8 mouse cellular contexts compared by ENCODE assay signal in the genomic region with DNA sequence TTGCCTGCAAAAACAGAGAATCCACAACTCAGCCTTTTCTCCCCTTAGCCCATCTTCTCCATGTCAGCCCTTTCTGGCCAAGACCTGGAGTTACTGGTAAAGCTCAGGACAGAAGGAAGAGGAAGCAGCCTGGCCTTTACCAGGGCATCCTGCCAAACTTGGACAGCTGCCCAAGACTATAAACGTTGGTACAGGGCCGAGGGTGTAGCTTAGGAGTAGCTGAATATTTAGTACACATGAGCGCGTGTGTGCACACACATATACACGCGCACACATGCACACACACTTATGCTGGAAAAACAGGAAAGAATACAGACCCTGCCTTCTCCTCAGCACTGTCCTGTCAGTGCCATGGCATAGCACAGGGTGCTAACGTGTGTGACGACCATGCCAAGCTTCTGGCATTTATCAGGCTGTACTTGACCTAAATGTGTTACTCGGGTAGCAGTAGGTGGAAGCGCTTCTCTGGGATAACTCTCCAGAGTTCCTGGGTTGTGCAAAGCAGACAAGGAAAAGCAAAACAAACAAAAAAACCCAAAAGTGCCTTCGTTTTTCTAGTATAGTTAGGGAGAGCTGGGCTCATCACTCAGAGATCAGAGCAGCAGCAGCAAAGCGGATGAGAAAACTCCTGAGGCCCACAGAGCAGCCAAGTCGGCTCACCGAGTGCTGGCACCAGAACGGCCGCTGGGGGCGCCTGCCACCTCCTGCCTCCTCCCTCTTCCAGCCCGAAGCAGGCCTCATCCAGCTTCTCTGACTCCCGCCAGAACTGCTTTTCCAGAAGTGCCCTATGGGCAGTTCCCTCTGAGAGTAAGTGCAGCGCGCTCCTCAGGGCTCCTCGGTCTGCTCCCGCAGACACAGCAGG. TPM values are rescaled to one million over a fixed set of nuclear protein-coding genes. Genes with fewer than 3 reads are reported as not detected.
DNase-seq lines count a peak whose midpoint lies in the region; ATAC-seq and TF ChIP-seq lines count a peak whose summit lies in the region.

No protein-coding gene starts in this region.

- intact Hi-C loops in heart, postnatal 36 days (cut with DNase I) = loop anchor here (2.0 to 5.0 kb wide), 4 partner anchors 35 to 202 kb away; partner anchors contain the start of genes Bub1b and Inafm2

- no peak overlapping the region for H3K4me2 ChIP-seq in forebrain, postnatal 0 days (ENCODE audit: low read depth)
- H3K4me2 ChIP-seq in lung, embryonic 14.5 days = peak overlapping the region; percentile 94

- H3K27me3 ChIP-seq in cerebellum, adult 2 months (ENCODE audit: control insufficient read depth, insufficient read depth, low read length) = no peaks in the 10 kb centered on the region
- H3K27me3 ChIP-seq in forebrain, postnatal 0 days (ENCODE audit: insufficient read depth, low read length) = peaks cover 12% of the 10 kb centered on the region; the same call in 1 of the 2 replicates
- no peaks in the 10 kb centered on the region for H3K27me3 ChIP-seq in lung, embryonic 14.5 days (ENCODE audit: insufficient read depth, low read length)

- H3K9ac ChIP-seq in forebrain, postnatal 0 days = no peak overlapping the region
- H3K9ac ChIP-seq in lung, embryonic 14.5 days = peak overlapping the region; percentile 49

- TF ChIP-seq POLR2A in cerebellum, adult 2 months (IDR thresholded peaks at IDR 0.05; ENCODE audit: borderline replicate concordance, insufficient read depth, low read length) = no peak

- peak; percentile 77 for TF ChIP-seq CTCF in cerebellum, adult 2 months (IDR thresholded peaks at IDR 0.05; ENCODE audit: borderline replicate concordance, insufficient read depth, low read depth, low read length)
- peak; percentile 83 for TF ChIP-seq CTCF in forebrain, postnatal 0 days (IDR thresholded peaks at IDR 0.05; ENCODE audit: low read depth)
- TF ChIP-seq CTCF in layer of hippocampus, adult 2 months (conservative IDR thresholded peaks at IDR 0.05) = peak; percentile 99
- TF ChIP-seq CTCF in lung, embryonic 14.5 days (IDR thresholded peaks at IDR 0.05; ENCODE audit: low read depth) = peak; percentile 88

- H3K9me3 ChIP-seq in forebrain, postnatal 0 days (ENCODE audit: low read length) = no peaks in the 10 kb centered on the region
- no peaks in the 10 kb centered on the region for H3K9me3 ChIP-seq in lung, embryonic 14.5 days (ENCODE audit: low read depth, low read length)

- DNase-seq in ES-CJ7 (ENCODE audit: low read depth, low spot score) = peak; percentile 82
- peak; percentile 93 to 96 for DNase-seq in cerebellum, adult 2 months
- peak; percentile 86 for DNase-seq in forebrain, postnatal 0 days
- DNase-seq in heart, postnatal 36 days = peak; percentile 92 to 94
- DNase-seq in layer of hippocampus, adult 2 months (ENCODE audit: low spot score in 2 of 2) = peak; percentile 83 to 88
- peak; percentile 94 for DNase-seq in lung, embryonic 14.5 days
- peak; percentile 81 for DNase-seq in ovary, adult 18-20 months (ENCODE audit: low spot score)
- DNase-seq in thymus, postnatal 0 days (ENCODE audit: low spot score) = peak; percentile 86

- H3K4me1 ChIP-seq in cerebellum, adult 2 months (ENCODE audit: control insufficient read depth, insufficient read depth, low read length) = peaks cover 68% of the 10 kb centered on the region
- H3K4me1 ChIP-seq in forebrain, postnatal 0 days (ENCODE audit: insufficient read depth) = no peaks in the 10 kb centered on the region
- H3K4me1 ChIP-seq in lung, embryonic 14.5 days (ENCODE audit: insufficient read depth) = peaks cover 69% of the 10 kb centered on the region

- WGBS in cerebellum, adult 2 months = 6% methylated on average over 23 of the region's 23 CpGs
- 19% methylated on average over 23 of the region's 23 CpGs for WGBS in forebrain, postnatal 0 days
- 18% methylated on average over 23 of the region's 23 CpGs for WGBS in lung, embryonic 14.5 days

- peak overlapping the region; percentile 80 for H3K27ac ChIP-seq in cerebellum, adult 2 months (ENCODE audit: insufficient read depth, low read length)
- no peak overlapping the region for H3K27ac ChIP-seq in forebrain, postnatal 0 days (ENCODE audit: low read depth, low read length)
- peak overlapping the region; percentile 74 for H3K27ac ChIP-seq in layer of hippocampus, adult 2 months
- H3K27ac ChIP-seq in lung, embryonic 14.5 days (ENCODE audit: low read depth) = peak overlapping the region; percentile 97

- peak overlapping the region; percentile 7 for H3K4me3 ChIP-seq in cerebellum, adult 2 months (replicated peaks; ENCODE audit: insufficient read depth, low read depth, low read length)
- no peak overlapping the region for H3K4me3 ChIP-seq in forebrain, postnatal 0 days (ENCODE audit: low read depth, low read length)
- no peak overlapping the region for H3K4me3 ChIP-seq in layer of hippocampus, adult 2 months
- peak overlapping the region; percentile 10; the same call in 1 of the 2 replicates for H3K4me3 ChIP-seq in lung, embryonic 14.5 days (ENCODE audit: low read depth, low read length)

- ATAC-seq in forebrain, postnatal 0 days = peak; percentile 65
- peak; percentile 15 for ATAC-seq in lung, embryonic 14.5 days (ENCODE audit: insufficient read depth)

- H3K36me3 ChIP-seq in forebrain, postnatal 0 days (ENCODE audit: insufficient read depth) = no peaks in the 10 kb centered on the region
- no peaks in the 10 kb centered on the region for H3K36me3 ChIP-seq in lung, embryonic 14.5 days (ENCODE audit: insufficient read depth)

RNA-seq across cellular contexts. Expression of gene Bmf, which starts 4.0 kb away (rescaled TPM):
- 8.6 and 9.2 TPM in 2 replicates for polyA plus RNA-seq in cerebellum, adult 2 months (2012; rRNA removed)
- total RNA-seq in forebrain, postnatal 0 days (2014; rRNA removed) = 5.3 and 6.6 TPM in 2 replicates
- polyA plus RNA-seq in forebrain, postnatal 0 days (2015; fragmentation: Nextera tagmentation; extraction: Ambion mirVana) = 1.2 and 1.3 TPM in 2 replicates
- total RNA-seq in heart, postnatal 36 days (2021) = 1 to 10 TPM; 6.7 to 8.2 TPM
- 1 to 10 TPM; 1.9 to 2.8 TPM for total RNA-seq in layer of hippocampus, adult 2 months (2021)
- 5.0 and 7.1 TPM in 2 replicates for polyA plus RNA-seq in lung, embryonic 14.5 days (2014; fragmentation: Nextera tagmentation; extraction: Ambion mirVana)
- polyA plus RNA-seq in thymus, postnatal 0 days (2015; fragmentation: Nextera tagmentation; extraction: Ambion mirVana) = 10.0 and 10.6 TPM in 2 replicates

RNA-seq across cellular contexts. Expression of gene Bub1b, which starts 52.5 kb away (rescaled TPM):
- polyA plus RNA-seq in cerebellum, adult 2 months (2012; rRNA removed) = 2.9 and 3.4 TPM in 2 replicates
- 10.1 and 11.9 TPM in 2 replicates for total RNA-seq in forebrain, postnatal 0 days (2014; rRNA removed)
- polyA plus RNA-seq in forebrain, postnatal 0 days (2015; fragmentation: Nextera tagmentation; extraction: Ambion mirVana) = 6.5 and 7.2 TPM in 2 replicates
- total RNA-seq in heart, postnatal 36 days (2021) = 1 to 10 TPM; 1.4 to 1.8 TPM
- total RNA-seq in layer of hippocampus, adult 2 months (2021) = 1 to 10 TPM; 2.0 to 2.1 TPM
- polyA plus RNA-seq in lung, embryonic 14.5 days (2014; fragmentation: Nextera tagmentation; extraction: Ambion mirVana) = 125 and 133 TPM in 2 replicates
- 85.5 and 87.8 TPM in 2 replicates for polyA plus RNA-seq in thymus, postnatal 0 days (2015; fragmentation: Nextera tagmentation; extraction: Ambion mirVana)

Comparison
In these comparisons a context has a peak if more than half of its experiments do, and no peak if none do; other contexts are left out.
1. H3K4me3 ChIP-seq: peak in cerebellum, adult 2 months (single experiment) and lung, embryonic 14.5 days (single experiment); none in forebrain, postnatal 0 days (single experiment) and layer of hippocampus, adult 2 months (single experiment).
2. RNA of gene Bub1b, which starts 52.5 kb away (polyA plus RNA-seq): 125 to 133 TPM in lung, embryonic 14.5 days and 85.5 to 87.8 TPM in thymus, postnatal 0 days; 6.5 to 7.2 TPM in forebrain, postnatal 0 days and 2.9 to 3.4 TPM in cerebellum, adult 2 months; every median in the first group is over 10 times any median in the second.
3. Peak in every context shown above with its lines, with median percentiles within 50 percentile points of each other: DNase-seq and CTCF ChIP-seq.